Comparison of ENCODE assay signal across 8 mouse cellular contexts in the genomic region with DNA sequence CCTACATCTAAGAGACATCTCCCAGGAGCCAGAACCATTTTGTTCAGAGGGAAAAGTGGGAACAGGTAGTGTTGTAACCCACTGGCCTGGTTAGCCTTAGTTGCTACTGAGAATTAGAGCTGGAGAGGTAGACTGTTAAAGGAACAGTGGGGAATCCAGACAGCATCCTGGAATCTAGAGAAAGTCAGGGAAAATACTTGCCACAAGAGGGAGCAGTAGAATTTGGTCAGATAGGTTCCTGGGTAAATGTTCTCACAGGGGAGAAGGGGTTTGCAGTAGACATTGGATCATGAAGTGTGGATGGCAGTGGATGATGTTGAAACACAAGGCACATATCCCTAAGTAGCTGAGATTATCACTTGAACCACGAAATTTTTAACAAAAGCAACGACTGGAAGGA.
DNase-seq lines count a peak whose midpoint lies in the region; ATAC-seq and TF ChIP-seq lines count a peak whose summit lies in the region.

No protein-coding gene starts in this region.

- no peak for ATAC-seq in heart, embryonic 16.5 days (replicated peaks; ENCODE audit: extremely low read depth, insufficient read depth, low FRiP score)
- no peak for ATAC-seq in hindbrain, postnatal 0 days

- H3K4me3 ChIP-seq in heart, embryonic 16.5 days (ENCODE audit: low read length), result no peak overlapping the region
- no peak overlapping the region for H3K4me3 ChIP-seq in hindbrain, postnatal 0 days (ENCODE audit: low read length)

- no peak overlapping the region for H3K9ac ChIP-seq in heart, embryonic 16.5 days (ENCODE audit: low read length)
- H3K9ac ChIP-seq in hindbrain, postnatal 0 days (replicated peaks; ENCODE audit: low read length), result no peak overlapping the region

- DNase-seq in heart, postnatal 25 days (ENCODE audit: low spot score), result no peak
- DNase-seq in thymus, postnatal 0 days (ENCODE audit: low spot score), result peak; percentile 10
- DNase-seq in thymus, postnatal 36 days, result no peak
- peak; percentile 78 for DNase-seq in hindbrain, postnatal 0 days (ENCODE audit: low spot score)
- peak; percentile 24 for DNase-seq in yolk sac, embryonic 10.5 days (ENCODE audit: low spot score)
- DNase-seq in testis, postnatal 14 days (ENCODE audit: low spot score), result no peak
- no peak for DNase-seq in c-Kit-positive CD71-positive TER-119-positive erythroid progenitor cells, embryonic 14.5 days (ENCODE audit: low spot score)

- no peaks in the 10 kb centered on the region for H3K9me3 ChIP-seq in heart, embryonic 16.5 days (replicated peaks; ENCODE audit: control insufficient read depth, low read length)
- no peaks in the 10 kb centered on the region for H3K9me3 ChIP-seq in hindbrain, postnatal 0 days (ENCODE audit: low read length)

- intact Hi-C loops in heart, postnatal 25 days (cut with DNase I), result loop anchor here (10.0 kb wide), 2 partner anchors 118 to 182 kb away; no protein-coding TSS in a partner anchor

- H3K4me2 ChIP-seq in heart, embryonic 16.5 days (ENCODE audit: low read depth, low read length), result no peak overlapping the region
- peak overlapping the region; percentile 85 for H3K4me2 ChIP-seq in hindbrain, postnatal 0 days (ENCODE audit: low read depth, low read length)

- H3K36me3 ChIP-seq in heart, embryonic 16.5 days (ENCODE audit: control insufficient read depth, insufficient read depth), result 0 out of 2 replicates have a peak, but pooled peaks cover 4% of the 10 kb centered on the region
- no peaks in the 10 kb centered on the region for H3K36me3 ChIP-seq in hindbrain, postnatal 0 days (ENCODE audit: insufficient read depth, low read length)

- peak overlapping the region; percentile 60; the same call in 1 of the 2 replicates for H3K27ac ChIP-seq in heart, embryonic 16.5 days (ENCODE audit: low read length)
- H3K27ac ChIP-seq in hindbrain, postnatal 0 days, result no peak overlapping the region

- peak; percentile 78 for TF ChIP-seq CTCF in hindbrain, postnatal 0 days (IDR thresholded peaks at IDR 0.05; ENCODE audit: low read depth)

- H3K4me1 ChIP-seq in heart, embryonic 16.5 days (ENCODE audit: control insufficient read depth, insufficient read depth, low read length), result peaks cover 45% of the 10 kb centered on the region
- no peaks in the 10 kb centered on the region for H3K4me1 ChIP-seq in hindbrain, postnatal 0 days (ENCODE audit: insufficient read depth, low read length)

- H3K27me3 ChIP-seq in heart, embryonic 16.5 days (ENCODE audit: control insufficient read depth, insufficient read depth, low read length), result no peaks in the 10 kb centered on the region
- H3K27me3 ChIP-seq in hindbrain, postnatal 0 days (ENCODE audit: insufficient read depth, low read length), result no peaks in the 10 kb centered on the region

- WGBS in heart, embryonic 16.5 days, result 33% methylated on average over 2 of the region's 2 CpGs
- 45% methylated on average over 2 of the region's 2 CpGs for WGBS in hindbrain, postnatal 0 days

Comparison
In these comparisons a context has a peak if more than half of its experiments do, and no peak if none do; other contexts are left out.
1. DNase-seq: peak in thymus, postnatal 0 days (single experiment), hindbrain, postnatal 0 days (single experiment) and yolk sac, embryonic 10.5 days (single experiment); none in heart, postnatal 25 days (single experiment), thymus, postnatal 36 days (0 of 2), testis, postnatal 14 days (single experiment) and c-Kit-positive CD71-positive TER-119-positive erythroid progenitor cells, embryonic 14.5 days (single experiment).